Mouse (Mus musculus): ENCODE data around the gene Pitx3. TPM values are rescaled to one million over a fixed set of nuclear protein-coding genes. Genes with fewer than 3 reads are reported as not detected.
A peak's percentile ranks its signal among the peaks of the same experiment; 100 is the strongest.
"Not testable (repeated sequence)": the region's sequence is repeated elsewhere in the genome, so short reads cannot be mapped to it uniquely, and the experiment has no call there.

The Pitx3 gene
- 10 to 100 TPM; 12.9 to 21.9 TPM for total RNA-seq (2021)
- long read RNA-seq, experiment 1, transcript Pitx3-201 (4 exons, 1,380 nt): major isoform, 30 of 32 reads
- long read RNA-seq, experiment 1, partial matches to known transcripts: 0 of 32 reads
- long read RNA-seq, experiment 1, other reads (novel, unspliced or antisense): 1 of 32 reads
- long read RNA-seq, experiment 2, transcript Pitx3-201 (4 exons, 1,380 nt): major isoform, 28 of 36 reads
- long read RNA-seq, experiment 2, partial matches to known transcripts: 1 of 36 reads
- long read RNA-seq, experiment 2, other reads (novel, unspliced or antisense): 7 of 36 reads

GRCm38 (mm10) chr19:46147511-46148371 is at the start of gene Pitx3:
TSS of gene Pitx3 (minus strand) at chr19:46148326.
- intact Hi-C loops (cut with DNase I; ENCODE audit: low total_unique reads): no loop called here
- peak; percentile 65 for DNase-seq

GRCm38 (mm10) chr19:46187203-46187602 is 39.1 kb upstream of the Pitx3 start:
- intact Hi-C loops (cut with DNase I; ENCODE audit: low total_unique reads): no loop called here
- no peak for DNase-seq

- intact Hi-C loops (cut with DNase I; ENCODE audit: low total_unique reads): no loop called here
Measured at GRCm38 (mm10) chr19:46186611-46187010, 38.5 kb upstream of the Pitx3 start.

GRCm38 (mm10) chr19:46182241-46182640 is 34.1 kb upstream of the Pitx3 start:
- intact Hi-C loops (cut with DNase I; ENCODE audit: low total_unique reads): no loop called here
- DNase-seq: no peak

More at GRCm38 (mm10) chr19:46186611-46187010, 38.5 kb upstream of the Pitx3 start:
- peak; percentile 69 for DNase-seq

GRCm38 (mm10) chr19:46180274-46180673 is 32.1 kb upstream of the Pitx3 start:
- no peak for DNase-seq
- intact Hi-C loops (cut with DNase I; ENCODE audit: low total_unique reads): no loop called here

- intact Hi-C loops (cut with DNase I; ENCODE audit: low total_unique reads): no loop called here
- DNase-seq: no peak
Measured at GRCm38 (mm10) chr19:46177046-46177445, 28.9 kb upstream of the Pitx3 start.

GRCm38 (mm10) chr19:46175173-46175572 is 27.0 kb upstream of the Pitx3 start:
- intact Hi-C loops (cut with DNase I; ENCODE audit: low total_unique reads): no loop called here
- no peak for DNase-seq

- intact Hi-C loops (cut with DNase I; ENCODE audit: low total_unique reads): no loop called here
- no peak for DNase-seq
Measured at GRCm38 (mm10) chr19:46172541-46172940, 24.4 kb upstream of the Pitx3 start.

GRCm38 (mm10) chr19:46169913-46170312 is 21.8 kb upstream of the Pitx3 start:
- intact Hi-C loops (cut with DNase I; ENCODE audit: low total_unique reads): no loop called here
- DNase-seq: no peak

GRCm38 (mm10) chr19:46169396-46169795 is 21.3 kb upstream of the Pitx3 start:
- intact Hi-C loops (cut with DNase I; ENCODE audit: low total_unique reads): no loop called here
- DNase-seq: no peak

- DNase-seq; intact Hi-C loops (cut with DNase I; ENCODE audit: low total_unique reads): not testable (repeated sequence)
Measured at GRCm38 (mm10) chr19:46167169-46167568, 19.0 kb upstream of the Pitx3 start.

GRCm38 (mm10) chr19:46165950-46166349 is 17.8 kb upstream of the Pitx3 start:
- no peak for DNase-seq
- intact Hi-C loops (cut with DNase I; ENCODE audit: low total_unique reads): no loop called here

GRCm38 (mm10) chr19:46152127-46152803 is 4.1 kb upstream of the Pitx3 start, which contains the start of gene Gbf1:
TSS of gene Gbf1 (plus strand) at chr19:46152509.
- intact Hi-C loops (cut with DNase I; ENCODE audit: low total_unique reads): no loop called here
- DNase-seq: peak; percentile 90

- DNase-seq: no peak
- intact Hi-C loops (cut with DNase I; ENCODE audit: low total_unique reads): no loop called here
Measured at GRCm38 (mm10) chr19:46149091-46149490, 965 bp upstream of the Pitx3 start.

GRCm38 (mm10) chr19:46148372-46148760 is 240 bp upstream of the Pitx3 start:
- DNase-seq: peak; percentile 92
- intact Hi-C loops (cut with DNase I; ENCODE audit: low total_unique reads): no loop called here

GRCm38 (mm10) chr19:46141091-46141490 is 7.0 kb downstream of the Pitx3 start:
- intact Hi-C loops (cut with DNase I; ENCODE audit: low total_unique reads): no loop called here
- peak; percentile 36 for DNase-seq

- DNase-seq: no peak
- intact Hi-C loops (cut with DNase I; ENCODE audit: low total_unique reads): no loop called here
Measured at GRCm38 (mm10) chr19:46140324-46140723, 7.8 kb downstream of the Pitx3 start.

- peak; percentile 68 for DNase-seq
Measured at GRCm38 (mm10) chr19:46136639-46137580, 11.2 kb downstream of the Pitx3 start.

More at GRCm38 (mm10) chr19:46136639-46137580, 11.2 kb downstream of the Pitx3 start:
- intact Hi-C loops (cut with DNase I; ENCODE audit: low total_unique reads): no loop called here

Data from gastrocnemius, postnatal 14 days (tissue).